Mouse (Mus musculus) urinary bladder, adult 18-20 months (tissue): Measurements from ENCODE around the gene Tbp.
A peak's percentile ranks its signal among the peaks of the same experiment; 100 is the strongest.

Experiments used
- DNase-seq, 2 experiments: peaks; one replicate each; pipeline ENCODE4 v3.0.0; 2022; ENCODE audit warnings: low spot score in 2 of 2, mixed read lengths in 2 of 2

Tbp gene

DNA sequence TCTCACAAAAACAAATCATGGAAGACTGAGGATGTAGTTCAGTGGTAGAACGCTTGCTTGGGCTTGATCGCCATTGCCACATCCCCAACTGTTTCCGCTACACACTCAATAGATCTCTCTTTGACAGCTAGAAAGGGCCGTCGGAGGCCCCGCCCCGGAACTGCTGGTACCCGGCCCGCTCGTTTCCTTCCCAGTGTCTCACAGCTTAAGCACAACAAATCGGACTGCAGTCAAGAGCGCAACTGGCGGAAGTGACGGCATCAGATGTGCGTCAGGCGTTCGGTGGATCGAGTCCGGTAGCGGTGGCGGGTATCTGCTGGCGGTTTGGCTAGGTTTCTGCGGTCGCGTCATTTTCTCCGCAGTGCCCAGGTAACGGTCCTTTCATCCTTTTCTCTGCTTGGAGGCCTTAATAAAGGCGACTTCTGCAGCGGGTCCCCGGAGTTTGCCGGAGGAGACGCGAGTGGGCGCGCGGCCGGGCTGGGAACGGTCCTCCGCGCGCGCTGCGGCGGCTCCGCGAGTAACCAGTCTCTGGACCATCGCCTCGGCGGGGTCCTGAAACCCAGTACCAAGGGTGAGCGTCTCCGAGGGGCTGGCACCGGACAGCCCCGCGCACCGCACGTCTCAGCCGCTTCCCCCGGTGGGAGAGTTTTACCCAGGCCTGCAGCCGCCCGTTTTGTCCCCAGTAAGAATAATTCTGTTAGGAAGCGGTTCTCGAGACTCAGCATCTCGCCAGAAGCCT, at the start of gene Tbp, which contains the start of gene Psmb1:
TSS of gene Tbp (plus strand) at position 233 of the 739 bp plus-strand sequence.
TSS of gene Psmb1 (minus strand) at position 96 of the 739 bp plus-strand sequence.
- peak; percentile 95 to 97 for DNase-seq

DNA sequence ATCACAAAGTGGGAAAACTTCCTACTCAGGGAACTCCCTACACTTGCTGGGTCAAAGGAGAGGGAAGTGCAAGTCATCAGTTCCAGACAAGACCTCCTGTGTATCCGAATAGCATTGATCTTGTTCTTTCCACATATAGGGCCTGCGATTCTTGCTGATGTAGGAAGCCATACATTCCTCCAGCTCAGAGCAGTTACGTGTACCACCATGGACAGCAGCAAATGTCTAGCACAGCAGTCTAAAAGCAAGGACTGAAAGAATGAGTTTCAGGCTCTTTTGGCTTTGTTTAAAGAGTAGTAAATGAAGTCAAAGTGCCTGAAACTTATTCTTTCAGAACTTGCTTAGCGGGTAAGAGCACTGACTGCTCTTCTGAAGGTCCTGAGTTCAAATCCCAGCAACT, 44.5 kb upstream of the Tbp start:
- DNase-seq: no peak

DNA sequence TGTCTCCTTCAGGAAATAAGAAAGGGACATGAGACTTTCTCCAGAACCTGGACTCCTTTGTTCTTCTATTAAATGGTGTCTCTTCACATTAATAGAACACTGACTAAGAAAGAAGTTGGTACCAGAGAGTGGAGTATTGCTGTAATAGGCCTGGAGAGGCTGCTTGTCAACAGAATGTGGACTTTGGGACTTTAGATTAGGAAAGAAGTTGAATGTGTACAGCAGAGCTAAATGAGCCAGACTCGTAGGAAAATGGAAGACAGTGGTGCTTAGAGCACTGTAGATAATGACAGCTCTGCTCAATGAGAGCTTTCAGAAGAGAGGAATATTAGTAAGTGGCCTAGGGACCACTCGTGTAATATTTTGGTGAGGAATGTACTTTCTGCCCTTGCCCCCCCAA, 43.1 kb upstream of the Tbp start:
- DNase-seq: no peak

DNA sequence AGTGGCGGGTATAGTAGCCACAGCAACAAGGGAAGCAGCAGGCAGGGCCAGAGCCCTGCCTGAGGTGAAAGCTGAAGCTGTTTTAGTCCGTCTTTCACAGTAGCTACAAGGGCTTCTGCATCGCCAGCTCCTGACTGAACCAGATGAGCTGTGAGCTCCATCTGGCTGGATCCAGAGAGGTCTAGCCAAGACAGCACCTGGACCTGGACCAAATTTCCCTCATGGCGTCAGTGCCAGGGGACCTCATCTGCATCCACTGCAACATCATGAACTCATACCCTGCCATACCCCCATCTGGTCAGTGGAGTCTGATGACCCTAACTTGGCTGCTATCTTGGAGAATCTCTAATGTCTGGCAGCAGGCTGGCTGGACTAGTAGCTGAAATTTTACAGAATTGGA, 39.9 kb upstream of the Tbp start:
- no peak for DNase-seq

DNA sequence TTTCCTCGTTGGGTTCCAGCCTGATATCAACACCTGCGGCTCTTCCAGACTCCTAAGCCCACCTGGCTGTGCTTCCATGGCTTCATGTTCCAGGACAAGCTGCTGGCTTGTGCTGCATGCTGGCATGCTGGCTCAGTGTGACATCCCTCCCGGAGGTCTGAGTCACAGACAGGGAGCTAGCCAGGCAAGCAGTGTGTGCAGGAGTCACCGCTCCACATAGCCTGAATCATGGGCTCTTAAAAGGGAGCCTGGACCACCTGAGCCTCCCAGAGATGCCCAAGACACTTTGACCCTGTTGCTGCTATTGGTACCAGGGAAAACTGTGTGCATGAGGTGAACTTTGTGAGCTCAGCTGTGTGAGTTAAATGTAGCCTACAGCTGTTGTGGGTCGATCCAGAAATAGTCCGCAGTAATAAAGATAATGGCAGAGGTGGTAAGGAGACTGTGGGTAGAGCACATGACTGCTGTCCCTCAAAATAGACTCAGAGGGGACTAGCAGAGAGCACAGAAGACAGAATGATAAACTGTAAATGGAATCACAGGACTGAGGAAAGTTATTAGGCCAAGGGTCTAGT, 37.7 kb upstream of the Tbp start:
- no peak for DNase-seq

- DNase-seq: peak; percentile 18 to 42
Measured at GRCm38 (mm10) chr17:15467669-15468068, 32.0 kb upstream of the Tbp start.

GRCm38 (mm10) chr17:15472671-15473070, 27.0 kb upstream of the Tbp start:
- DNase-seq: no peak

DNA sequence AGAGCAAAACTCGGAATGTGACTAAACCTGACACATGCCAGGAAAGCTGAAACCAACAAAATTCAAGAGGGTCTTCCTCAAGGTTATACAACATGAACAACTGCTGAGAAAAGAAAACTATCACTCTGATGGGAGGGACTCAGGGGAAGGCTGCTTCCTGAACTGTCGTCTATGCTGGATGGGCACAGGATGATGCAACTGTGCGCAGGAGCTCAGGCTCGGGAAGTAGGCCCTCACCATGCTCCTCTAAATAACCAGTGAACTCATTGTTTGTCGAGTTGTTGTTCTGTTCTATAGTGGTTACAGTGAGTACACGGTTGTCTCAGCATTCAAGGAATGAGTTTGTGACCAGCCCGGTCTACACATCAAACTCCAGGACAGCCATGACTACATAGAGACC, 9.1 kb upstream of the Tbp start:
- DNase-seq: no peak

GRCm38 (mm10) chr17:15497882-15498752, 1.6 kb upstream of the Tbp start:
- DNase-seq: peak; percentile 90 to 91

DNA sequence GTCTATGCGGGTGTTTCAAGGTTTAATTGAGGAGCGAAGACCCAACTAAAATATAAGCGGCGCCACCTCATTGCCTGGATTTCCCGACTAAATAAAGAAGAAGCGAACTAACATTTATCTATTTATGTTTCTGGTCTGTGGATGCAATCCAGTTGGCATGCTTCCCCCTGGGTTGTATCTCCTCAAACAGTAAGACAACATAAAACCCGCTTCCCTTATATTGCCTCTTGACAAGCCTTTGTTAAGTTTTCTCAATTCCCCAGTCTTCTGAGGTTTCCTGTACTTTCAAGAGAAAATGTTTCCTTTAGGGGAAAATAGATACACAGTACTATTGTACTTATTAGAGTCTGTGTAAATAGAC, 955 bp upstream of the Tbp start:
- no peak for DNase-seq

GRCm38 (mm10) chr17:15510694-15511093, 11.0 kb downstream of the Tbp start:
- DNase-seq: no peak

DNA sequence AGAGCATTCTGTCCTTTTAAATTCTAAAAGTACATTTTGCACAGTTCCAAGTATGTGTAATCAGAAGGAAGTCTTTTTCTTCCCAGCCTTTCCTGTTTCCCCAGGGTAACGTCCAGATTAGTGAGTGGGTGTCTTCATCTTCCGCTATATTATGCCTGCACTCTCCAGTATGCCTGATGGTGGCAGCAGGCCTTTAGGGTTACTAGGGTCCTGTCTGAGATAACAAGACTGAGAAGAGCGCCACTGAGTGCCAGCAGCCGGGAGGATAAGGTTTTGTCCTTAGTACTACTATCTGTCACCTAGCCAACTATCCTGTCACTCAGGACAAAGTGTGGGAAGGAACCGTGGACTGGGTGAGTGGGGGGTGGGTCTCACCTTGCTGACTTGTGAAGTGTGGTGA, 18.1 kb downstream of the Tbp start:
- DNase-seq: no peak

- DNase-seq: no peak
Measured at GRCm38 (mm10) chr17:15518186-15518585, 18.5 kb downstream of the Tbp start.

- no peak for DNase-seq
Measured at GRCm38 (mm10) chr17:15518766-15519165, 19.1 kb downstream of the Tbp start.

- no peak for DNase-seq
Measured at GRCm38 (mm10) chr17:15526304-15526703, 26.6 kb downstream of the Tbp start.

DNA sequence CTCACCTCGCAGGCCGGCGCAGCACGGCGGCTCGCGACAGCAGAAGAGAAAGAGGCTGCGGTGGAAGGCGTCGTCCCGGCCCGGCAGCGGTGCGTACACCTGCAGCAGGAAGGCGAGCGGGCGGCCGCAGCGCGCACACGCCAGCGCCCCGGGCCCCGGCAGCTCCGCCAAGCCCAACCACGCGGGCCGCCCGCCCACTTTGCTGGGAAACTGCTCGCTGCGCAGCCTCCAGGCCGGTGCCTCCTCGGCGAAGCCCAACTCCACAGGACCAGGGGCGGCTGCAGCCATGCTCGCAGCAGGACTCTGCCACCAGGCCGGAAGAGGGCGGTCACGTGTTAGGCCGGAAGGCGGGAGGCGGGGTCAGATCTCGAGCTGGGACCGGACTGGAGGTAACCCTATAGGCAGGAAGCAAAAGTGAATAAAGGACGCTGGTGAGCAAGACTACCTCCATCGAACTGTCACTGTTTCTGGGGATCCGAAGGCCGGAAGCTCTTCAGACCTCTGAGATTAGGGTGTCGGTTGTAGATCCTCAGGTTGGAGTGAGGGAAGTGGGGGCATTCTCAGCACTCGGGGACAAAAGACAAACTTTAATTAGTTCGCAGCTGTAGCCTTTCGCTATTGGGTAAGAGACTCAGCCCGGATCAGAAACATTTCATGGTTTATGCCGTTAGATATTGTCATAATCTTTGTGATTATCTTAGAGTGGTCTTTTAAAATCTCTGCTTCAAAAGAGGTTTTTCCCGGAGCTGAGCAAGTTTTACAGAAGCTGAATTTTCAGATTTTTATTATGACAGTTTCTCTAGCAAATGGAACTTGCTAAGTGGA, 27.5 kb downstream of the Tbp start, which contains the start of gene Pdcd2:
TSS of gene Pdcd2 (minus strand) at position 316 of the 825 bp plus-strand sequence.
- DNase-seq: peak; percentile 90 to 94

DNA sequence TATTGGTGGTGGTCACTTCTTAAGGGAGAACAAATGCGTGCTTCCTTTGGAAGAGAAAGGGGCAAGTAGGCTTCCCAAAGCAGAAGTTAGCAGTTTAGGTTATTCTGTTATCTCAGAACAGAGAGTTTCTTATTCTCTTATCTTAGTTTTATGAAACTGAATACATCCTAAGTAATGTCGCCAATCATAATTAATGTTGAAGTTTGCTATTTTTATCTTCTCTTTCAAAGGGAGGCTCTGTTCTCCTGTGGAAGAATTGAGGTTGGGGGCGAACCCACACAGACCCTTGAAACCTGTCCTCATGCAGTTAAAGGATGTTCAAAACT, 28.1 kb downstream of the Tbp start:
- no peak for DNase-seq

DNA sequence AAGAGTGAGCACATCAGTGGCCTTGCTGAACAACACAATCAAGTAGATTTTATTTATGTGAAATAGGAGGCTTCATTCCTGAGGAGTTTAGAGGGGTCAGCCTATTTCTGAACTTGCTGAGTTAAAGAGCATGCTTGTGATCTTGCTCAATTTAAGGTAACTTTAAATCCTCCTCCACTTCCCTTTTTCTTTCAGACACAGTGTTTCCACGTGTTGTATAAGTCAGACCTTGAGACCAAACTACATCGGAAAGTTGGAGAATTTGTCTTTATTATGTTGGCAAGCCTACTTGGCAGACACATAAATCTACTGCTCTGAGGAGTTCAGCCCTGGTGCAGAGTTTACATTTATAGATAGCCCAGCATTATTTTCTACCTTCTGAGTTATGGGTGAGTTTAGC, 29.2 kb downstream of the Tbp start:
- no peak for DNase-seq

GRCm38 (mm10) chr17:15530141-15530540, 30.5 kb downstream of the Tbp start:
- DNase-seq: peak in 1 of 2 experiments; percentile 9

- DNase-seq: no peak
Measured at GRCm38 (mm10) chr17:15535162-15535800, 35.6 kb downstream of the Tbp start.

DNA sequence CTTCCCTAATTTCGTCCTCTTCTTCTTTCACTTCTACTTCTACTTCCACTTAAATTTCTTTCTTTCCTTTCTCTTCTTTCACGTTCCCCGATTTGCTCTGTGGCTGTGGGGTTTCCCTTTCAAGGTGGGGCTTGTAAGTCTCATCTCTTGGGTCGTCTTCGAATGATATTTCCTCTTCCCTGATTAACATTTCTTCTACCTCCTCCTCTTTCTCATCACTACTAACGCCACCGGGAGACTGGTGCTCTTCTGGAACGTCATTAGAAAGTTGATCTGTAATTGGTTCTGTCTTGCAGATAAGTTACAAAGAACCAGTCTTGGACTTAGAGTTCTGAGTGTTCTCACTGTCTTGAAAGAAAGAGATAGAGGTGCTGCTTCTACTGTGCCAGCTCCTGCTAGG, 36.3 kb downstream of the Tbp start:
- DNase-seq: no peak
